In genomic region chr1:138837786-138838743, GRCm38 (mm10) we compare ENCODE assay signal across 9 mouse cellular contexts. TPM values are rescaled to one million over a fixed set of nuclear protein-coding genes. Genes with fewer than 3 reads are reported as not detected.
A peak's percentile ranks its signal among the peaks of the same experiment; 100 is the strongest.
DNase-seq lines count a peak whose midpoint lies in the region; ATAC-seq and TF ChIP-seq lines count a peak whose summit lies in the region.
"Had no signal": no experiment of that assay in that cellular context is flagged by ENCODE, and none has a peak within 500 bp of the region (broad histone marks: within the 10 kb centered on the region; RNA-seq: fewer than 3 reads in every experiment).

No protein-coding gene starts in this region.

- TF ChIP-seq POLR2A in ES-Bruce4 (IDR thresholded peaks at IDR 0.05; ENCODE audit: insufficient read depth, low read length): no peak

- no peaks in the 10 kb centered on the region for H3K9me3 ChIP-seq in heart, embryonic 14.5 days (ENCODE audit: control insufficient read depth, low read length)
- H3K9me3 ChIP-seq in ES-Bruce4 (replicated peaks; ENCODE audit: control insufficient read depth, insufficient read depth, low read length, poor library complexity, severe bottlenecking): peaks cover 9% of the 10 kb centered on the region
- H3K9me3 ChIP-seq in forebrain, postnatal 0 days (ENCODE audit: low read length): no peaks in the 10 kb centered on the region
- no peaks in the 10 kb centered on the region for H3K9me3 ChIP-seq in midbrain, embryonic 13.5 days

- H3K27me3 ChIP-seq in heart, embryonic 14.5 days (ENCODE audit: control insufficient read depth, insufficient read depth, low read length): peaks cover 61% of the 10 kb centered on the region
- peaks cover 11% of the 10 kb centered on the region for H3K27me3 ChIP-seq in ES-Bruce4 (ENCODE audit: control insufficient read depth, insufficient read depth, low read length, poor library complexity, severe bottlenecking)
- peaks cover 44% of the 10 kb centered on the region for H3K27me3 ChIP-seq in forebrain, postnatal 0 days (ENCODE audit: insufficient read depth, low read length)
- peaks cover 71% of the 10 kb centered on the region for H3K27me3 ChIP-seq in midbrain, embryonic 13.5 days

- intact Hi-C loops in left cerebral cortex, postnatal 36 days (cut with DNase I): loop anchor here (5.0 to 10.0 kb wide), 4 partner anchors 244 to 703 kb away; no protein-coding TSS in a partner anchor

- no peak for TF ChIP-seq CTCF in ES-Bruce4 (IDR thresholded peaks at IDR 0.05; ENCODE audit: low read depth, low read length)
- TF ChIP-seq CTCF in forebrain, postnatal 0 days (IDR thresholded peaks at IDR 0.05; ENCODE audit: low read depth): no peak

- H3K36me3 ChIP-seq in heart, embryonic 14.5 days (ENCODE audit: control insufficient read depth, insufficient read depth, low read length): no peaks in the 10 kb centered on the region
- no peaks in the 10 kb centered on the region for H3K36me3 ChIP-seq in ES-Bruce4 (ENCODE audit: control insufficient read depth, insufficient read depth, low read length, poor library complexity, severe bottlenecking)
- H3K36me3 ChIP-seq in forebrain, postnatal 0 days (ENCODE audit: insufficient read depth): no peaks in the 10 kb centered on the region
- H3K36me3 ChIP-seq in midbrain, embryonic 13.5 days: 0 out of 2 replicates have a peak, but pooled peaks cover 8% of the 10 kb centered on the region

- H3K27ac ChIP-seq in heart, embryonic 14.5 days (replicated peaks in 1 of 2; ENCODE audit: control insufficient read depth in 1 of 2, insufficient read depth in 1 of 2, low read depth in 2 of 2, low read length in 2 of 2): no peak overlapping the region
- H3K27ac ChIP-seq in ES-Bruce4 (ENCODE audit: insufficient read depth, low read length): no peak overlapping the region
- H3K27ac ChIP-seq in forebrain, postnatal 0 days (ENCODE audit: low read depth, low read length): 0 out of 2 replicates have a peak overlapping the region, but pooled peaks have one; percentile 17
- H3K27ac ChIP-seq in midbrain, embryonic 13.5 days: peak overlapping the region; percentile 96

- no peak for DNase-seq in heart, adult 18-20 months
- no peak for DNase-seq in forebrain, postnatal 0 days
- no peak for DNase-seq in ovary, postnatal 14 days (ENCODE audit: low spot score)
- DNase-seq in left cerebral cortex, postnatal 36 days (ENCODE audit: low spot score in 2 of 2): no peak
- DNase-seq in cerebellum, adult 8-10 months: no peak

- no peak for ATAC-seq in heart, embryonic 14.5 days (ENCODE audit: insufficient number of reproducible peaks, insufficient read depth, low FRiP score, low read depth)
- ATAC-seq in forebrain, postnatal 0 days: peak; percentile 7; the same call in 1 of the 2 replicates
- ATAC-seq in midbrain, embryonic 13.5 days: peak; percentile 28; the same call in 1 of the 2 replicates

- H3K9ac ChIP-seq in heart, embryonic 14.5 days (ENCODE audit: low read length): no peak overlapping the region
- H3K9ac ChIP-seq in ES-Bruce4 (ENCODE audit: low read depth, poor library complexity, severe bottlenecking): no peak overlapping the region
- H3K9ac ChIP-seq in forebrain, postnatal 0 days: peak overlapping the region; percentile 3; the same call in 1 of the 2 replicates
- H3K9ac ChIP-seq in midbrain, embryonic 13.5 days (replicated peaks): peak overlapping the region; percentile 95

- peaks cover 3 to 5% of the 10 kb centered on the region in 2 experiments; a peak in 2 of 4 replicates for H3K4me1 ChIP-seq in heart, embryonic 14.5 days (ENCODE audit: control insufficient read depth in 2 of 2, insufficient read depth in 2 of 2, low read length in 2 of 2)
- no peaks in the 10 kb centered on the region for H3K4me1 ChIP-seq in ES-Bruce4 (ENCODE audit: control insufficient read depth, insufficient read depth, low read length)
- H3K4me1 ChIP-seq in forebrain, postnatal 0 days (ENCODE audit: insufficient read depth): no peaks in the 10 kb centered on the region
- peaks cover 21% of the 10 kb centered on the region for H3K4me1 ChIP-seq in midbrain, embryonic 13.5 days (replicated peaks)

- no peak for TF ChIP-seq EP300 in ES-Bruce4 (IDR thresholded peaks at IDR 0.05; ENCODE audit: insufficient read depth, low read depth, low read length)

- peak overlapping the region in 1 of 2 experiments; percentile 17; a peak in 2 of 4 replicates for H3K4me3 ChIP-seq in heart, embryonic 14.5 days (ENCODE audit: control insufficient read depth in 1 of 2, insufficient read depth in 1 of 2, low read depth in 1 of 2, low read length in 2 of 2)
- H3K4me3 ChIP-seq in ES-Bruce4 (ENCODE audit: low read depth, low read length): peak overlapping the region; percentile 19
- H3K4me3 ChIP-seq in forebrain, postnatal 0 days (ENCODE audit: low read depth, low read length): peak overlapping the region; percentile 16
- peak overlapping the region; percentile 55 for H3K4me3 ChIP-seq in midbrain, embryonic 13.5 days (replicated peaks)

- peak overlapping the region; percentile 44 for H3K4me2 ChIP-seq in heart, embryonic 14.5 days (ENCODE audit: low read length)
- H3K4me2 ChIP-seq in forebrain, postnatal 0 days (ENCODE audit: low read depth): peak overlapping the region; percentile 37
- peak overlapping the region; percentile 67 for H3K4me2 ChIP-seq in midbrain, embryonic 13.5 days (replicated peaks)

- 22% methylated on average over 27 of the region's 27 CpGs for WGBS in heart, embryonic 14.5 days
- 9% methylated on average over 27 of the region's 27 CpGs for WGBS in forebrain, postnatal 0 days
- 9% methylated on average over 27 of the region's 27 CpGs for WGBS in midbrain, embryonic 13.5 days

RNA-seq across cellular contexts. Expression of gene Lhx9, which starts 10.3 kb away (rescaled TPM):
- 0.32 and 0.61 TPM in 2 replicates for polyA plus RNA-seq in heart, embryonic 14.5 days (2014; fragmentation: Nextera tagmentation; extraction: Ambion mirVana)
- not detected for total RNA-seq in heart, adult 18-20 months (2021)
- 0.43 and 0.48 TPM in 2 replicates for polyA plus RNA-seq in ES-Bruce4 (2011; ENCODE audit: insufficient read depth, insufficient read length, low read depth, missing spikeins)
- total RNA-seq in forebrain, postnatal 0 days (2014; rRNA removed): 19.1 and 30.9 TPM in 2 replicates
- polyA plus RNA-seq in forebrain, postnatal 0 days (2015; fragmentation: Nextera tagmentation; extraction: Ambion mirVana): 6.4 and 26.8 TPM in 2 replicates
- 132 and 143 TPM in 2 replicates for polyA plus RNA-seq in midbrain, embryonic 13.5 days (2015; fragmentation: Nextera tagmentation; extraction: Ambion mirVana)
- 1 to 10 TPM in 1 of 2 experiments, under 1 TPM in 1; 0.27 to 1.2 TPM for total RNA-seq in left cerebral cortex, postnatal 36 days (2021)
- total RNA-seq: hematopoietic stem cell, adult 5-6 weeks had no signal

RNA-seq across cellular contexts. Expression of gene 2310009B15Rik, which starts 18.6 kb away (rescaled TPM):
- 30.5 and 40.3 TPM in 2 replicates for polyA plus RNA-seq in heart, embryonic 14.5 days (2014; fragmentation: Nextera tagmentation; extraction: Ambion mirVana)
- 1 to 10 TPM; 9.5 to 9.8 TPM for total RNA-seq in heart, adult 18-20 months (2021)
- polyA plus RNA-seq in ES-Bruce4 (2011; ENCODE audit: insufficient read depth, insufficient read length, low read depth, missing spikeins): 8.6 and 8.9 TPM in 2 replicates
- total RNA-seq in forebrain, postnatal 0 days (2014; rRNA removed): 33.0 and 37.4 TPM in 2 replicates
- 41.9 and 45.8 TPM in 2 replicates for polyA plus RNA-seq in forebrain, postnatal 0 days (2015; fragmentation: Nextera tagmentation; extraction: Ambion mirVana)
- polyA plus RNA-seq in midbrain, embryonic 13.5 days (2015; fragmentation: Nextera tagmentation; extraction: Ambion mirVana): 50.8 and 53.7 TPM in 2 replicates
- 10 to 100 TPM; 13.3 to 18.0 TPM for total RNA-seq in left cerebral cortex, postnatal 36 days (2021)

Comparison
In these comparisons a context has a peak if more than half of its experiments do, and no peak if none do; other contexts are left out.
1. H3K27ac ChIP-seq: peak in forebrain, postnatal 0 days (single experiment) and midbrain, embryonic 13.5 days (single experiment); none in heart, embryonic 14.5 days (0 of 2) and ES-Bruce4 (single experiment).
2. H3K9ac ChIP-seq: peak in forebrain, postnatal 0 days (single experiment) and midbrain, embryonic 13.5 days (single experiment); none in heart, embryonic 14.5 days (single experiment) and ES-Bruce4 (single experiment).
3. Peak in every context shown above with its lines, with median percentiles within 50 percentile points of each other: H3K4me2 ChIP-seq.